In the genomic region with DNA sequence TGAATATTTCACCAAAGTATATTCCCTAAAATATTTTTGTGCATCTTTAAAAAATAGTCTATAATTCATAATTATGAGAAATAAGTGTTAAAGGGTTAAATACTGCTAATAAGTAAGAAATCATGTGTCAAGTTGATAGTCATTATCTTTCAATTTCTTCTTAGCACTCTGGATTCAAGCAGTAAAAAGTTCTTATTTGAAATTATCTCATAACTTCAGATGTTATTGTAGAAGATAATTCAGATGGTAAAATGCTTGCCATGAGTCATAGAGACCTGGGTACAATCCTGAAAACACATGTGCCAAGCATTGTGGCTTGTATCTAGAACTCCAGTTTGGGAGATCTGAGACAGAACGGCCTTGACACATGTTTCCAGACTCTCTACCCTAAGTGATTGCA, we compare ENCODE assay signal across 25 mouse cellular contexts.
"Had no signal": no experiment of that assay in that cellular context is flagged by ENCODE, and none has a peak within 500 bp of the region (broad histone marks: within the 10 kb centered on the region; RNA-seq: fewer than 3 reads in every experiment).

No protein-coding gene starts in this region.

- H3K36me3 ChIP-seq: embryonic facial prominence, embryonic 10.5 days; embryonic facial prominence, embryonic 12.5 days; embryonic facial prominence, embryonic 13.5 days; embryonic facial prominence, embryonic 15.5 days; forebrain, embryonic 10.5 days; forebrain, embryonic 12.5 days; forebrain, embryonic 15.5 days had no signal

- H3K9ac ChIP-seq: embryonic facial prominence, embryonic 12.5 days; embryonic facial prominence, embryonic 13.5 days; embryonic facial prominence, embryonic 15.5 days; forebrain, embryonic 12.5 days; forebrain, embryonic 13.5 days; forebrain, embryonic 15.5 days; forebrain, postnatal 0 days had no signal

- H3K9me3 ChIP-seq: embryonic facial prominence, embryonic 10.5 days; embryonic facial prominence, embryonic 12.5 days; embryonic facial prominence, embryonic 13.5 days; embryonic facial prominence, embryonic 15.5 days; forebrain, embryonic 10.5 days; forebrain, embryonic 12.5 days; forebrain, embryonic 13.5 days; forebrain, embryonic 15.5 days had no signal

- H3K27ac ChIP-seq: embryonic facial prominence, embryonic 10.5 days; embryonic facial prominence, embryonic 12.5 days; embryonic facial prominence, embryonic 13.5 days; embryonic facial prominence, embryonic 15.5 days; forebrain, embryonic 10.5 days; forebrain, embryonic 12.5 days; forebrain, embryonic 13.5 days; forebrain, embryonic 15.5 days; gastrocnemius, adult 2 months; heart, adult 2 months had no signal

- H3K4me3 ChIP-seq: embryonic facial prominence, embryonic 10.5 days; embryonic facial prominence, embryonic 12.5 days; embryonic facial prominence, embryonic 13.5 days; embryonic facial prominence, embryonic 15.5 days; erythroblast, embryonic 14.5 days; forebrain, embryonic 10.5 days; forebrain, embryonic 12.5 days; forebrain, embryonic 13.5 days; forebrain, embryonic 15.5 days; gastrocnemius, adult 2 months; heart, adult 2 months had no signal

- DNase-seq: cerebellum, adult 9-10 months; cerebellum, adult 9-11 months; cerebellum, postnatal 10 days; cerebellum, postnatal 14 days; cerebellum, postnatal 25 days; cerebellum, postnatal 36 days; embryo, embryonic 11 days; forebrain, postnatal 0 days; gastrocnemius, adult 2 months; gastrocnemius, postnatal 10 days; gastrocnemius, postnatal 14 days; gastrocnemius, postnatal 25 days; gastrocnemius, postnatal 36 days; heart, adult 11 months; heart, adult 18-20 months; heart, adult 2 months had no signal

- H3K27me3 ChIP-seq: embryonic facial prominence, embryonic 12.5 days; embryonic facial prominence, embryonic 13.5 days; embryonic facial prominence, embryonic 15.5 days; forebrain, embryonic 12.5 days; forebrain, embryonic 13.5 days; forebrain, embryonic 15.5 days had no signal

- H3K4me1 ChIP-seq: embryonic facial prominence, embryonic 10.5 days; embryonic facial prominence, embryonic 12.5 days; embryonic facial prominence, embryonic 13.5 days; embryonic facial prominence, embryonic 15.5 days; forebrain, embryonic 10.5 days; forebrain, embryonic 12.5 days; forebrain, embryonic 13.5 days; forebrain, embryonic 15.5 days had no signal
